Mouse (Mus musculus) megakaryocyte, embryonic 14.5 days (primary cell): ENCODE results near the gene Kcnip3.

Experiments used
- FLI1 ChIP-seq: IDR thresholded peaks from 2 replicates; pipeline ENCODE4 v1.6.1; 2012; ENCODE audit warnings: low read length, inconsistent platforms, mixed read lengths
- GATA1 ChIP-seq: IDR thresholded peaks from 3 replicates; pipeline ENCODE4 v1.6.1; 2012; ENCODE audit warnings: mixed read lengths, low read length, inconsistent platforms, borderline replicate concordance

GRCm38 (mm10) chr2:127520123-127520522 lies 1.8 kb downstream of the Kcnip3 start:
- no peak for TF ChIP-seq GATA1
- no peak for TF ChIP-seq FLI1
